Mouse (Mus musculus) midbrain, postnatal 0 days (tissue): ENCODE data around the gene Cdk11b. TPM values are rescaled to one million over a fixed set of nuclear protein-coding genes. Genes with fewer than 3 reads are reported as not detected.

Experiments used
- ATAC-seq: fragments of 200-750 bp; cut with Nextera tagmentation; 2 replicates; pipeline ENCODE4 v1.8.0; 2017; ENCODE audit warnings: moderate number of reproducible peaks, mild to moderate bottlenecking, moderate TSS enrichment, moderate library complexity; ENCODE audit not compliant: low FRiP score
- DNase-seq: peaks from one replicate; pipeline ENCODE4 v3.0.0-alpha.2; 2015; ENCODE audit warnings: low spot score
- H3K27ac ChIP-seq: fragments of 300-500 bp; sonication (generic); 2 replicates; pipeline ENCODE4 v1.5.1; 2014; ENCODE audit warnings: low read depth, mild to moderate bottlenecking, low read length, mixed read lengths
- H3K27me3 ChIP-seq: fragments of 300-500 bp; sonication (generic); 2 replicates; pipeline ENCODE4 v1.6.1; 2014; ENCODE audit warnings: low read length, control low read depth, mixed read lengths; ENCODE audit not compliant: insufficient read depth
- H3K36me3 ChIP-seq: fragments of 300-500 bp; sonication (generic); 2 replicates; pipeline ENCODE4 v1.6.1; 2014; ENCODE audit warnings: low read length, control low read depth, mixed read lengths; ENCODE audit not compliant: insufficient read depth
- H3K4me1 ChIP-seq: fragments of 300-500 bp; sonication (generic); 2 replicates; pipeline ENCODE4 v1.6.1; 2014; ENCODE audit warnings: mild to moderate bottlenecking, control low read depth, antibody characterized with exemption, low read length, mixed read lengths; ENCODE audit not compliant: insufficient read depth
- H3K4me2 ChIP-seq: fragments of 300-500 bp; sonication (generic); 2 replicates; pipeline ENCODE4 v1.6.1; 2014; ENCODE audit warnings: low read depth, mild to moderate bottlenecking, low read length, mixed read lengths; ENCODE audit not compliant: poor library complexity, severe bottlenecking
- H3K4me3 ChIP-seq: fragments of 300-500 bp; sonication (generic); 2 replicates; pipeline ENCODE4 v1.5.1; 2014; ENCODE audit warnings: low read depth, mild to moderate bottlenecking, low read length, moderate library complexity
- H3K9ac ChIP-seq: fragments of 300-500 bp; sonication (generic); replicated peaks from 2 replicates; pipeline ENCODE4 v1.6.1; 2014; ENCODE audit warnings: mild to moderate bottlenecking, low read length, moderate library complexity, mixed read lengths; ENCODE audit not compliant: poor library complexity, severe bottlenecking
- H3K9me3 ChIP-seq: fragments of 300-500 bp; sonication (generic); 2 replicates; pipeline ENCODE4 v1.6.1; 2016; ENCODE audit warnings: low read length, control low read depth
- CTCF ChIP-seq: IDR thresholded peaks from 2 replicates; pipeline ENCODE4 v1.5.1; 2016; ENCODE audit warnings: antibody characterized with exemption, mild to moderate bottlenecking
- WGBS: fragments of 180-500 bp; shearing (Covaris S2); extraction: QIAGEN DNeasy Blood & Tissue Kit; methylation state at CpG from one replicate; pipeline ENCODE4 v1.1.7; 2014; 5-methylcytosine and 5-hydroxymethylcytosine counted together
- polyA plus RNA-seq: library from polyadenylated mRNA; unstranded; fragments of >200 nt; fragmentation: Nextera tagmentation; extraction: Ambion mirVana; gene quantifications from 2 replicates; pipeline ENCODE4 v1.2.1, GENCODE M21; 2015
- total RNA-seq: library from RNA; depleted of rRNA; stranded (reverse); fragments of >200 nt; gene quantifications from 2 replicates; pipeline ENCODE4 v1.2.3, GENCODE M21; 2014

Gene Cdk11b
- total and polyA plus RNA-seq, 2 experiments from 2014 or later = 15.2 to 64.1 TPM

- Histone ChIP-seq H3K27ac (no peak overlapping the region), H3K4me2 (peak overlapping the region; percentile 61), H3K27me3 (peaks cover 44% of the 10 kb centered on the region), H3K4me3 (peak overlapping the region; percentile 32; the same call in 1 of the 2 replicates), H3K4me1 (peaks cover 3% of the 10 kb centered on the region; the same call in 1 of the 2 replicates), H3K9me3 (no peaks in the 10 kb centered on the region), H3K36me3 (peaks cover 67% of the 10 kb centered on the region), H3K9ac (peak overlapping the region; percentile 54; the same call in 1 of the 2 replicates)
- WGBS = 5% methylated on average over 31 of the region's 31 CpGs
- peak; percentile 38; the same call in 1 of the 2 replicates for TF ChIP-seq CTCF
- ATAC-seq (no peak), DNase-seq (peak; percentile 23)
Observed at GRCm38 (mm10) chr4:155653451-155654182, 29.0 kb downstream of the Cdk11b start.

GRCm38 (mm10) chr4:155654183-155654455, 29.5 kb downstream of the Cdk11b start:
- 0 out of 2 replicates have a peak overlapping the region, but pooled peaks have one; percentile 29 for H3K9ac ChIP-seq
- peaks cover 3% of the 10 kb centered on the region; the same call in 1 of the 2 replicates for H3K4me1 ChIP-seq
- DNase-seq (no peak), ATAC-seq (no peak)
- no peak overlapping the region for H3K27ac ChIP-seq
- H3K9me3 ChIP-seq = no peaks in the 10 kb centered on the region
- peak overlapping the region; percentile 61 for H3K4me2 ChIP-seq
- peaks cover 44% of the 10 kb centered on the region for H3K27me3 ChIP-seq
- H3K36me3 ChIP-seq = peaks cover 67% of the 10 kb centered on the region
- WGBS = 18% methylated on average over 6 of the region's 6 CpGs
- no peak for TF ChIP-seq CTCF
- no peak overlapping the region for H3K4me3 ChIP-seq

- DNase-seq (peak; percentile 28), ATAC-seq (no peak)
- H3K4me2 ChIP-seq = peak overlapping the region; percentile 30
- TF ChIP-seq CTCF = no peak
- WGBS = 12% methylated on average over 49 of the region's 52 CpGs
- peaks cover 67% of the 10 kb centered on the region for H3K36me3 ChIP-seq
- H3K27me3 ChIP-seq = peaks cover 44% of the 10 kb centered on the region
- peaks cover 3% of the 10 kb centered on the region; the same call in 1 of the 2 replicates for H3K4me1 ChIP-seq
- no peak overlapping the region for H3K27ac ChIP-seq
- peak overlapping the region; percentile 29; the same call in 1 of the 2 replicates for H3K9ac ChIP-seq
- no peaks in the 10 kb centered on the region for H3K9me3 ChIP-seq
- peak overlapping the region; percentile 13; the same call in 1 of the 2 replicates for H3K4me3 ChIP-seq
Observed at GRCm38 (mm10) chr4:155654456-155655298, 30.0 kb downstream of the Cdk11b start.

- Histone ChIP-seq H3K4me2 (no peak overlapping the region), H3K9ac (no peak overlapping the region), H3K9me3 (no peaks in the 10 kb centered on the region), H3K27ac (no peak overlapping the region), H3K36me3 (peaks cover 67% of the 10 kb centered on the region), H3K4me3 (no peak overlapping the region), H3K4me1 (peaks cover 3% of the 10 kb centered on the region; the same call in 1 of the 2 replicates), H3K27me3 (peaks cover 37% of the 10 kb centered on the region)
- WGBS = 94% methylated on average over 13 of the region's 13 CpGs
- TF ChIP-seq CTCF = no peak
- DNase-seq (no peak), ATAC-seq (no peak)
Observed at GRCm38 (mm10) chr4:155656214-155656751, 31.6 kb downstream of the Cdk11b start.

GRCm38 (mm10) chr4:155658961-155659360, 34.3 kb downstream of the Cdk11b start:
- WGBS = 92% methylated on average over 10 of the region's 10 CpGs
- Histone ChIP-seq H3K4me3 (no peak overlapping the region), H3K27me3 (peaks cover 24% of the 10 kb centered on the region), H3K4me1 (no peaks in the 10 kb centered on the region), H3K27ac (no peak overlapping the region), H3K9me3 (no peaks in the 10 kb centered on the region), H3K9ac (no peak overlapping the region), H3K36me3 (peaks cover 70% of the 10 kb centered on the region), H3K4me2 (no peak overlapping the region)
- DNase-seq = no peak
- no peak for ATAC-seq
- no peak for TF ChIP-seq CTCF
